Mouse (Mus musculus): ENCODE measurements around the gene Chid1. TPM values are rescaled to one million over a fixed set of nuclear protein-coding genes. Genes with fewer than 3 reads are reported as not detected.

Chid1 gene
- total RNA-seq, 2 experiments from 2014 or later, result 54.5 to 59.0 TPM

Other genes with a start within 250 kb of the Chid1 start
- gene Drd4, start 247.9 kb downstream of the Chid1 start, total RNA-seq (2021), result under 1 TPM; 0.19 to 0.27 TPM
- 10 to 100 TPM; 21.9 to 30.3 TPM for gene Deaf1, start 212.2 kb downstream of the Chid1 start, total RNA-seq (2021)
- 10 to 100 TPM; 25.7 to 25.9 TPM for gene Tmem80, start 212.1 kb downstream of the Chid1 start, total RNA-seq (2021)
- 1 to 10 TPM; 1.9 to 2.7 TPM for gene Eps8l2, start 201.0 kb downstream of the Chid1 start, total RNA-seq (2021)
- gene Taldo1, start 147.7 kb downstream of the Chid1 start, total RNA-seq (2021), result 100 to 1,000 TPM; 677 to 814 TPM
- gene Gatd1, start 125.7 kb downstream of the Chid1 start, total RNA-seq (2021), result 10 to 100 TPM; 25.5 to 35.3 TPM
- 1 to 10 TPM; 1.7 to 2.4 TPM for gene Cend1, start 110.4 kb downstream of the Chid1 start, total RNA-seq (2021)
- 100 to 1,000 TPM; 104 to 105 TPM for gene Slc25a22, start 102.0 kb downstream of the Chid1 start, total RNA-seq (2021)
- gene Pidd1, start 95.8 kb downstream of the Chid1 start, total RNA-seq (2021), result 1 to 10 TPM; 1.1 to 1.4 TPM
- gene Rplp2, start 92.5 kb downstream of the Chid1 start, total RNA-seq (2021), result 1,000 to 10,000 TPM in 1 of 2 experiments, 100 to 1,000 TPM in 1; 949 to 1,096 TPM
- gene Pnpla2, start 84.7 kb downstream of the Chid1 start, total RNA-seq (2021), result 1,000 to 10,000 TPM in 1 of 2 experiments, 100 to 1,000 TPM in 1; 739 to 1,290 TPM
- gene Cracr2b, start 78.8 kb downstream of the Chid1 start, total RNA-seq (2021), result 10 to 100 TPM; 11.2 to 12.5 TPM
- gene Cd151, start 72.5 kb downstream of the Chid1 start, total RNA-seq (2021), result 100 to 1,000 TPM; 317 to 379 TPM
- 100 to 1,000 TPM; 104 to 114 TPM for gene Polr2l, start 64.7 kb downstream of the Chid1 start, total RNA-seq (2021)
- 10 to 100 TPM; 49.6 to 61.3 TPM for gene Tspan4, start 64.6 kb downstream of the Chid1 start, total RNA-seq (2021)
- 10 to 100 TPM; 56.4 to 83.8 TPM for gene Ap2a2, start 22.3 kb upstream of the Chid1 start, total RNA-seq (2021)
- not detected for gene Muc6, start 115.5 kb upstream of the Chid1 start, total RNA-seq (2021)
- 1 to 10 TPM in 1 of 2 experiments, under 1 TPM in 1; 0.50 to 2.7 TPM for gene Muc2, start 150.5 kb upstream of the Chid1 start, total RNA-seq (2021)
- not detected for gene Muc5ac, start 249.1 kb upstream of the Chid1 start, total RNA-seq (2021)